Mouse (Mus musculus): ENCODE measurements around the gene Wdr54. TPM values are rescaled to one million over a fixed set of nuclear protein-coding genes. Genes with fewer than 3 reads are reported as not detected.
"Not testable (repeated sequence)": the region's sequence is repeated elsewhere in the genome, so short reads cannot be mapped to it uniquely, and the experiment has no call there.

Wdr54 gene
- total and polyA plus RNA-seq, 2 experiments from 2014 or later: 13.4 to 24.1 TPM

- H3K9ac ChIP-seq: peak overlapping the region; percentile 22; the same call in 1 of the 2 replicates
- H3K27me3 ChIP-seq (ENCODE audit: insufficient read depth, low read length): peaks cover 22% of the 10 kb centered on the region
- ATAC-seq (no peak), DNase-seq (no peak)
- H3K36me3 ChIP-seq (ENCODE audit: insufficient read depth): no peaks in the 10 kb centered on the region
- H3K4me3 ChIP-seq (ENCODE audit: low read depth, low read length): peak overlapping the region; percentile 24
- TF ChIP-seq CTCF (IDR thresholded peaks at IDR 0.05; ENCODE audit: low read depth): no peak
- peaks cover 14% of the 10 kb centered on the region for H3K4me1 ChIP-seq (ENCODE audit: insufficient read depth)
- no peaks in the 10 kb centered on the region for H3K9me3 ChIP-seq (ENCODE audit: low read length)
- no peak overlapping the region for H3K27ac ChIP-seq (ENCODE audit: low read depth, low read length)
- peak overlapping the region; percentile 39 for H3K4me2 ChIP-seq (ENCODE audit: low read depth)
- 6% methylated on average over 48 of the region's 49 CpGs for WGBS
Observed at GRCm38 (mm10) chr6:83161921-83162641, 5.9 kb upstream of the Wdr54 start.

- no peaks in the 10 kb centered on the region for H3K9me3 ChIP-seq (ENCODE audit: low read length)
- DNase-seq (no peak), ATAC-seq (no peak)
- no peak for TF ChIP-seq CTCF (IDR thresholded peaks at IDR 0.05; ENCODE audit: low read depth)
- no peaks in the 10 kb centered on the region for H3K36me3 ChIP-seq (ENCODE audit: insufficient read depth)
- no peak overlapping the region for H3K27ac ChIP-seq (ENCODE audit: low read depth, low read length)
- H3K27me3 ChIP-seq (ENCODE audit: insufficient read depth, low read length): peaks cover 22% of the 10 kb centered on the region
- H3K9ac ChIP-seq: no peak overlapping the region
- peaks cover 8% of the 10 kb centered on the region for H3K4me1 ChIP-seq (ENCODE audit: insufficient read depth)
- no peak overlapping the region; the same call in 1 of the 2 replicates for H3K4me3 ChIP-seq (ENCODE audit: low read depth, low read length)
- H3K4me2 ChIP-seq (ENCODE audit: low read depth): peak overlapping the region; percentile 39
- whole genome bisulfite sequencing: 10% methylated on average over 19 of the region's 19 CpGs
Observed at GRCm38 (mm10) chr6:83161442-83161841, 5.2 kb upstream of the Wdr54 start.

GRCm38 (mm10) chr6:83159456-83159855 lies 3.3 kb upstream of the Wdr54 start:
- H3K4me3 ChIP-seq (ENCODE audit: low read depth, low read length); H3K4me2 ChIP-seq (ENCODE audit: low read depth); H3K9ac ChIP-seq; H3K36me3 ChIP-seq (ENCODE audit: insufficient read depth); H3K9me3 ChIP-seq (ENCODE audit: low read length); ATAC-seq; H3K27ac ChIP-seq (ENCODE audit: low read depth, low read length); H3K4me1 ChIP-seq (ENCODE audit: insufficient read depth): not testable (repeated sequence)
- DNase-seq: peak; percentile 60
- TF ChIP-seq CTCF (IDR thresholded peaks at IDR 0.05; ENCODE audit: low read depth): peak; percentile 63
- WGBS: 21% methylated on average over 3 of the region's 3 CpGs
- H3K27me3 ChIP-seq (ENCODE audit: insufficient read depth, low read length): peaks cover 22% of the 10 kb centered on the region

- TF ChIP-seq CTCF (IDR thresholded peaks at IDR 0.05; ENCODE audit: low read depth): no peak
- ATAC-seq (peak; percentile 51), DNase-seq (no peak)
- WGBS: 8% methylated on average over 23 of the region's 23 CpGs
- no peaks in the 10 kb centered on the region for H3K9me3 ChIP-seq (ENCODE audit: low read length)
- 0 out of 2 replicates have a peak overlapping the region, but pooled peaks have one; percentile 58 for H3K27ac ChIP-seq (ENCODE audit: low read depth, low read length)
- 0 out of 2 replicates have a peak, but pooled peaks cover 8% of the 10 kb centered on the region for H3K4me1 ChIP-seq (ENCODE audit: insufficient read depth)
- peak overlapping the region; percentile 57 for H3K9ac ChIP-seq
- peak overlapping the region; percentile 58 for H3K4me3 ChIP-seq (ENCODE audit: low read depth, low read length)
- H3K4me2 ChIP-seq (ENCODE audit: low read depth): peak overlapping the region; percentile 78
- 0 out of 2 replicates have a peak, but pooled peaks cover 12% of the 10 kb centered on the region for H3K36me3 ChIP-seq (ENCODE audit: insufficient read depth)
- peaks cover 2% of the 10 kb centered on the region; the same call in 1 of the 2 replicates for H3K27me3 ChIP-seq (ENCODE audit: insufficient read depth, low read length)
Observed at GRCm38 (mm10) chr6:83155552-83156238, 502 bp downstream of the Wdr54 start.

GRCm38 (mm10) chr6:83153485-83153884 lies 2.7 kb downstream of the Wdr54 start:
- TF ChIP-seq CTCF (IDR thresholded peaks at IDR 0.05; ENCODE audit: low read depth): no peak
- no peak overlapping the region for H3K9ac ChIP-seq
- no peaks in the 10 kb centered on the region for H3K9me3 ChIP-seq (ENCODE audit: low read length)
- no peaks in the 10 kb centered on the region for H3K27me3 ChIP-seq (ENCODE audit: insufficient read depth, low read length)
- 80% methylated on average over 5 of the region's 5 CpGs for WGBS
- ATAC-seq: no peak
- 0 out of 2 replicates have a peak, but pooled peaks cover 8% of the 10 kb centered on the region for H3K4me1 ChIP-seq (ENCODE audit: insufficient read depth)
- H3K36me3 ChIP-seq (ENCODE audit: insufficient read depth): 0 out of 2 replicates have a peak, but pooled peaks cover 12% of the 10 kb centered on the region
- no peak for DNase-seq
- no peak overlapping the region for H3K4me2 ChIP-seq (ENCODE audit: low read depth)
- no peak overlapping the region for H3K4me3 ChIP-seq (ENCODE audit: low read depth, low read length)
- H3K27ac ChIP-seq (ENCODE audit: low read depth, low read length): no peak overlapping the region

- H3K27ac ChIP-seq (ENCODE audit: low read depth, low read length): no peak overlapping the region
- H3K9ac ChIP-seq: no peak overlapping the region
- no peak for DNase-seq
- H3K27me3 ChIP-seq (ENCODE audit: insufficient read depth, low read length): no peaks in the 10 kb centered on the region
- ATAC-seq: no peak
- TF ChIP-seq CTCF (IDR thresholded peaks at IDR 0.05; ENCODE audit: low read depth): no peak
- no peaks in the 10 kb centered on the region for H3K9me3 ChIP-seq (ENCODE audit: low read length)
- H3K4me3 ChIP-seq (ENCODE audit: low read depth, low read length): no peak overlapping the region
- WGBS: 87% methylated on average over 12 of the region's 12 CpGs
- no peak overlapping the region for H3K4me2 ChIP-seq (ENCODE audit: low read depth)
- H3K36me3 ChIP-seq (ENCODE audit: insufficient read depth): 0 out of 2 replicates have a peak, but pooled peaks cover 12% of the 10 kb centered on the region
- H3K4me1 ChIP-seq (ENCODE audit: insufficient read depth): 0 out of 2 replicates have a peak, but pooled peaks cover 8% of the 10 kb centered on the region
Observed at GRCm38 (mm10) chr6:83153038-83153437, 3.2 kb downstream of the Wdr54 start.

GRCm38 (mm10) chr6:83151721-83152120 lies 4.5 kb downstream of the Wdr54 start:
- Histone ChIP-seq H3K9ac (no peak overlapping the region), H3K27me3 (ENCODE audit: insufficient read depth, low read length) (no peaks in the 10 kb centered on the region), H3K9me3 (ENCODE audit: low read length) (no peaks in the 10 kb centered on the region), H3K4me2 (ENCODE audit: low read depth) (no peak overlapping the region), H3K4me3 (ENCODE audit: low read depth, low read length) (no peak overlapping the region), H3K36me3 (ENCODE audit: insufficient read depth) (0 out of 2 replicates have a peak, but pooled peaks cover 12% of the 10 kb centered on the region), H3K4me1 (ENCODE audit: insufficient read depth) (0 out of 2 replicates have a peak, but pooled peaks cover 8% of the 10 kb centered on the region), H3K27ac (ENCODE audit: low read depth, low read length) (no peak overlapping the region)
- DNase-seq (no peak), ATAC-seq (no peak)
- no peak for TF ChIP-seq CTCF (IDR thresholded peaks at IDR 0.05; ENCODE audit: low read depth)
- WGBS: 31% methylated on average over 8 of the region's 8 CpGs

All from forebrain, postnatal 0 days (tissue).